ENCODE assay signal across 8 mouse cellular contexts in the genomic region with DNA sequence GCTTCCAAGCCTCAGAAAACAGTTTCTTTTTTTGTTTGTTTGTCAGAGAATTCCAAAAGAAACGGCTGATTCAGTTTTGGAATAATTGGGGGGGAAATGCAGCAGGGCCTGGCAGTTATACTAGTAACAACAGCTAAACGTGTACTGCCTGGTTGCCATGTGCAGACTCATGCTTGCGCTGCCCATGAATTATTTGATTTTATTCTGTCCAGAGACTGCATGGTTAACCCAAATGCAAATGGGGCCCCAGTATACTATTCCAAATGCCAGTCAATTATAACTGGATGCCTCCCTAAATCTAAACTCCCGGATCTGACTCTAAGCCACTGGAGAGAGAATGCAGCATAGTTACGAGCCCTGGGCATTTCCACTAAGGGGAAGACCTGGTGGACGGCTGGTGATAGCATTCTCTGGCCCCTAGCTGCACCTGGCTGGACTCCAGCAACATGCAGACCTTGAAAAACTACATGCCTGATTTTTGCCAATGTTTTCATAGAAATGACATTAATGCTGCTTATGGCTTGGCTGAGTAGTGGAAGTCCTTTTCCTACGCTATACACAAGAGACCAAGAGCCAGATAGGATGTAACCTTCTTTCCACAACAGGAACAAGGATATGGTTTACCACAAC. TPM values are rescaled to one million over a fixed set of nuclear protein-coding genes. Genes with fewer than 3 reads are reported as not detected.
DNase-seq lines count a peak whose midpoint lies in the region; ATAC-seq and TF ChIP-seq lines count a peak whose summit lies in the region.

No protein-coding gene starts in this region.

- no peak overlapping the region for H3K27ac ChIP-seq in heart, embryonic 15.5 days
- peak overlapping the region; percentile 97 for H3K27ac ChIP-seq in forebrain, postnatal 0 days (ENCODE audit: low read depth, low read length)
- H3K27ac ChIP-seq in midbrain, embryonic 10.5 days (replicated peaks): peak overlapping the region; percentile 92

- no peaks in the 10 kb centered on the region for H3K36me3 ChIP-seq in heart, embryonic 15.5 days
- no peaks in the 10 kb centered on the region for H3K36me3 ChIP-seq in forebrain, postnatal 0 days (ENCODE audit: insufficient read depth)
- H3K36me3 ChIP-seq in midbrain, embryonic 10.5 days: no peaks in the 10 kb centered on the region

- WGBS in heart, embryonic 15.5 days: 46% methylated on average over 7 of the region's 7 CpGs
- 11% methylated on average over 7 of the region's 7 CpGs for WGBS in forebrain, postnatal 0 days
- whole genome bisulfite sequencing in midbrain, embryonic 10.5 days: 42% methylated on average over 7 of the region's 7 CpGs

- peak overlapping the region; percentile 53 for H3K9ac ChIP-seq in heart, embryonic 15.5 days
- peak overlapping the region; percentile 84 for H3K9ac ChIP-seq in forebrain, postnatal 0 days

- peak overlapping the region; percentile 92 for H3K4me2 ChIP-seq in heart, embryonic 15.5 days
- H3K4me2 ChIP-seq in forebrain, postnatal 0 days (ENCODE audit: low read depth): peak overlapping the region; percentile 95

- peaks cover 44% of the 10 kb centered on the region for H3K27me3 ChIP-seq in heart, embryonic 15.5 days
- H3K27me3 ChIP-seq in forebrain, postnatal 0 days (ENCODE audit: insufficient read depth, low read length): no peaks in the 10 kb centered on the region
- H3K27me3 ChIP-seq in midbrain, embryonic 10.5 days (ENCODE audit: low read depth, poor library complexity, severe bottlenecking): peaks cover 30% of the 10 kb centered on the region

- no peak for DNase-seq in heart, adult 18-20 months
- DNase-seq in cerebellum, adult 11-12 months: peak; percentile 23
- no peak for DNase-seq in forebrain, postnatal 0 days
- DNase-seq in midbrain, embryonic 10.5 days (ENCODE audit: low spot score): no peak
- no peak for DNase-seq in T-cell, adult 2 months (ENCODE audit: low spot score)
- no peak for DNase-seq in ovary, postnatal 14 days (ENCODE audit: low spot score)
- DNase-seq in thymus, postnatal 36 days: no peak

- no peaks in the 10 kb centered on the region for H3K9me3 ChIP-seq in heart, embryonic 15.5 days (replicated peaks)
- no peaks in the 10 kb centered on the region for H3K9me3 ChIP-seq in forebrain, postnatal 0 days (ENCODE audit: low read length)
- no peaks in the 10 kb centered on the region for H3K9me3 ChIP-seq in midbrain, embryonic 10.5 days (replicated peaks)

- ATAC-seq in heart, embryonic 15.5 days (replicated peaks; ENCODE audit: insufficient number of reproducible peaks, insufficient read depth, low FRiP score, low read depth): no peak
- ATAC-seq in forebrain, postnatal 0 days: peak; percentile 37

- TF ChIP-seq CTCF in forebrain, postnatal 0 days (IDR thresholded peaks at IDR 0.05; ENCODE audit: low read depth): no peak

- H3K4me1 ChIP-seq in heart, embryonic 15.5 days (replicated peaks): peaks cover 8% of the 10 kb centered on the region; the same call in 1 of the 2 replicates
- peaks cover 12% of the 10 kb centered on the region; the same call in 1 of the 2 replicates for H3K4me1 ChIP-seq in forebrain, postnatal 0 days (ENCODE audit: insufficient read depth)
- H3K4me1 ChIP-seq in midbrain, embryonic 10.5 days: peaks cover 18% of the 10 kb centered on the region

- H3K4me3 ChIP-seq in heart, embryonic 15.5 days: peak overlapping the region; percentile 76
- peak overlapping the region; percentile 58 for H3K4me3 ChIP-seq in forebrain, postnatal 0 days (ENCODE audit: low read depth, low read length)
- H3K4me3 ChIP-seq in midbrain, embryonic 10.5 days: peak overlapping the region; percentile 77

RNA-seq across cellular contexts. Expression of a gene that starts 1.4 kb away (rescaled TPM):
- 0.49 and 1.4 TPM in 2 replicates for polyA plus RNA-seq in heart, embryonic 15.5 days (2015; fragmentation: Nextera tagmentation; extraction: Ambion mirVana)
- total RNA-seq in heart, adult 18-20 months (2021): under 1 TPM; 0.17 to 0.21 TPM
- total RNA-seq in forebrain, postnatal 0 days (2014; rRNA removed): 65.9 and 91.3 TPM in 2 replicates
- 25.0 and 41.8 TPM in 2 replicates for polyA plus RNA-seq in forebrain, postnatal 0 days (2015; fragmentation: Nextera tagmentation; extraction: Ambion mirVana)
- 4.2 and 7.4 TPM in 2 replicates for polyA plus RNA-seq in midbrain, embryonic 10.5 days (2016; fragmentation: Nextera tagmentation; extraction: Ambion mirVana)
